Mouse (Mus musculus) testis, postnatal 14 days (tissue): ENCODE results near the gene Lrrc59.
A peak's percentile ranks its signal among the peaks of the same experiment; 100 is the strongest.
"Not testable (repeated sequence)": the region's sequence is repeated elsewhere in the genome, so short reads cannot be mapped to it uniquely, and the experiment has no call there.

Source experiments
- DNase-seq: peaks from one replicate; pipeline ENCODE4 v3.0.0; 2021; ENCODE audit warnings: low spot score

Gene Lrrc59

GRCm38 (mm10) chr11:94631969-94632368 is 2.4 kb downstream of the Lrrc59 start:
- no peak for DNase-seq

DNA sequence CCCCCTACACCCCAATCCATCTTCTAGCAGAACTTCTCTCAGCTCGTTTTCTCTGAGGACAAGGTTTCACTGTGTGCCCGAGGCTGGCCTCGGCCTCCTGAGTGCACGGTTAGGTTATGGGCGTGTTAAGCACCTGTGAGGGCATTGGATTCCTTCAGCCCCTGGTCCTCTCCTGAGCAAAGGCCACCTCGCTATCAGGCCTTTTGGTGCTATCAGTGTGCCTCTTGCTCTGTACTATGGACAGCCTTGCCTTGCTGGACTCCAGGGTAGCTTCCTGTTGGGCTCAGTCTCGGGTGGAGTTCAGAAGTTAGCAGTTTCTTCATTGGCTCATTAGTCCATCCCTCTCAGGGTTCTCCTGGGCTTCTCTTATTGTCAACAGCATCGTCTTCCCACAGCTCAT is 3.4 kb downstream of the Lrrc59 start:
- DNase-seq, result no peak

- no peak for DNase-seq
Measured at GRCm38 (mm10) chr11:94634431-94634830, 4.9 kb downstream of the Lrrc59 start.

- no peak for DNase-seq
Measured at GRCm38 (mm10) chr11:94644461-94645219, 15.1 kb downstream of the Lrrc59 start.

GRCm38 (mm10) chr11:94646457-94646856 is 16.9 kb downstream of the Lrrc59 start:
- DNase-seq, result no peak

DNA sequence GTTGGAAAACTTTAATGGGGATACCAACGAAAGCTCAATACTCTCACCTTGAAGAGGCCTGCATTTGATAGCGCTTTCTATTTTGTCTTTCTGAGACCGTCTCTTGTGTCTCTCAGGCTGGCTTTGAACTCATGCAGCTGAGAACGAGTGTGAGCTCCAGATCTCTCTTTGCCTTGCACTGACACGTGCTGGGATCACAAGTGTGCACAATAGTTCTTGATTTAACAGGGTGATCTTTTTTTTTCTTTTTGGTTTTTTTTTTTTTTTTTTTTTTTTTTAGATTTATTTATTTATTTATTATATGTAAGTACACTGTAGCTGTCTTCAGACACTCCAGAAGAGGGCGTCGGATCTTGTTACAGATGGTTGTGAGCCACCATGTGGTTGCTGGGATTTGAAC is 21.7 kb downstream of the Lrrc59 start:
- DNase-seq, result not testable (repeated sequence)

- DNase-seq, result no peak
Measured at GRCm38 (mm10) chr11:94652973-94653372, 23.4 kb downstream of the Lrrc59 start.

- peak; percentile 85 for DNase-seq
Measured at GRCm38 (mm10) chr11:94653663-94654436, 24.3 kb downstream of the Lrrc59 start, which contains the start of the genes Mrpl27 and Eme1. Mrpl27 (plus strand) TSS chr11:94653767. Eme1 (minus strand) TSS chr11:94653964.

DNA sequence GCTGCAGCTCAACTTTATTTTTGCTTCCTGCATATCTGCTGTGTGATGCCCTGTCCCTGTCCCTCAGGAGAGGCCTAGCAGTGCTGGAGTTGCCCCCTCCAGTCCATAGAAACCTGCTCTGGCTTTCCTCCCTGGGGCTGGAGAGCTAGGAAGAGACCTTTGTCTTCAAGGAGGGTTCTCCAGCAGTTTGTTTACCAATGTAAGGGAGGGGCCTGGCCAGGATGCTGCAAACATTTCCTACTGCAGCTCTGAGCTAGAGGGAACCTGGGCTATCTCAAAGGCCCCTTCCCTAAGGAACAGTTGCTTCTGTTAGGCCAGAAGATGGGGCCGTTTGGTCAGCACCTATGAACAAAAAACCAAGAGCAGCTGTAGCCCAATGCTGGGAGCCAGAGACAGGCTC is 31.8 kb downstream of the Lrrc59 start:
- DNase-seq, result no peak

- DNase-seq, result no peak
Measured at GRCm38 (mm10) chr11:94665281-94665680, 35.7 kb downstream of the Lrrc59 start.

- DNase-seq, result no peak
Measured at GRCm38 (mm10) chr11:94674984-94675383, 45.4 kb downstream of the Lrrc59 start.

GRCm38 (mm10) chr11:94675446-94675845 is 45.9 kb downstream of the Lrrc59 start:
- DNase-seq, result no peak

DNA sequence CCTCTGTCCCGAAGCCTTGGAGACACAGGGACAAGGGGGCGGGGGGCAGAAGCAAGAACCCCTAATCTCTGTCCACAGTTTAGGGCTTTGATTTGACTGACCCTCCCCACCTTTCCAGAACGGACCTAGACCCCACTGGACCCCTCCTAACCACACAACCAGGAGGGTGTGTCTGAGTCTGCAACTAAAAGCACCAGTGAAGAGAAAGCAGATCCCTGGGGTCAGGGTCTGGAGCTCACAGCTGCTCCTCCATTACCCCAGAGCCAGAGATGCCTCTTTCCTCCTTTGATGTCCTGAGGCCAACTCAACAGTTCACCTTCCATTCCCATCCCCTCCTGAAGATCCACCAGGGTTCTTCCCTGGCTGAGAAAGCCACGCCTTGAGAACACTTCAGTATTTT is 46.7 kb downstream of the Lrrc59 start:
- DNase-seq, result no peak

DNA sequence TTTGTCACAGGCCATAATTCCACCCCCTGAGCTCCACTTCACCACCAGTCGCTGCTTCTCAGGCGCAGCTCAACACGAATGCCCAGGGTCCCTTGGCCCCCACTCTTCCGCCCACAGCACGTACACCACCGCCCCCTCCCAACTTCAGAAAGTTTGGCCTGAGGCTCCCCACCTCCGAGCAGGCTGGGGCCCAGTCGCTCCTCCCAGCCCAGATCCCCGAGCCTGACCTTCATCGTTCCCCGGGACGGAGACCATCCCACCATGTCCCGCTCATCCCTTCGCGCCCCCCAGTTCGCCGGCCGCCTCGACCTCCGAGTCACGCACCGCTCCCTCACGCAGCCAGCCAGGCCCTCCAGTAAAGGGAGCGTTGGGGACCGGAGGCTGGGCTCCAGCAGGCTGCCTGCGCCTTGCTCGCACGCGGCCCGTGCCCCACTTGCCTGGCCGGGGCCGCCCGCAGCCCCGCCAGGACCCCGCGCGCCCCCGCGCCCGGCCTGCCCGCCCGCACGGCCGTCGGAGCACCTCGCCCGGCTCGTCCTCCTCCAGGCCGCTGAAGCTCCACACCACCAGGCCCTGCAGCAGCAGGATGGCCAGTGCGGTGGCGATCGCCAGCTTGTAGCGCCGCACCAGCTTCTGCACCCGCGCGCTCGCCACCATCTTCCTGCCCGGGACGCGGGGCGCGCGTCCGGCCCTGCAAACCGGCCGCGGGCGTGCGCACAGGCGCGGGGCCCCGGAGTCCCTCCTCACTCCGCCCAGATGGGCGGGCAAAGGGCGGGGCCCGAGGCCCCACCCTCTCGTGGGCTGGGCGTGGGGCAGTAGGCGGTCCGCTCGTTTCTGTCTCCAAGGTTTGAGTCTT is 47.4 kb downstream of the Lrrc59 start, which contains the start of gene Xylt2:
Gene Xylt2 (minus strand): TSS at position 762 of the 853 bp plus-strand sequence.
- peak; percentile 85 for DNase-seq

DNA sequence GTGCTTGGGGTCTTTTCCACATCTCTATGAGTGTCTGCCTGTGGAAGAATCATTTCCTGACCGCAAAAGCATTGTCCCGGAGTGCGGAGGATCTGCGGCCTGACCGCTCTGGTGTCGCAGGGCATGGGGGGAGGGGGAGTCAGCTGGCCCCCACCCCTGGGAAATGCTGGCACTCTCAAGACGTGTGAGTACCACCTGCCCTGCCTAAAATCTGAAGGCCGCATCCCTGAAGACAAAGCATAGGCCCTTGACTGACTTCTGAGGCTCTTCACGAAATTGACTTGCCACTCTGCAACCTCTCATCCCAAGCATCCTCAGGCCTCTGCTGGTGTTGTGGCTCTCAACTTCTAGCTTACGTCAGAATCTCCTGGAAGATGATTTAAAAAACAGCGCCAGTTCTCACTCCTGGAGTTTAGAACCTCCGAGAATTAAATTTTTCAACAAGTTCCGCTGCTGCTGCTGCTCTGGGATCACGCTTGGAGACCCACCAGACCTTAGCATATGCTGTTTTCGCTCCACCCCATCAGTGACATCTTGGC is 48.1 kb downstream of the Lrrc59 start:
- no peak for DNase-seq

DNA sequence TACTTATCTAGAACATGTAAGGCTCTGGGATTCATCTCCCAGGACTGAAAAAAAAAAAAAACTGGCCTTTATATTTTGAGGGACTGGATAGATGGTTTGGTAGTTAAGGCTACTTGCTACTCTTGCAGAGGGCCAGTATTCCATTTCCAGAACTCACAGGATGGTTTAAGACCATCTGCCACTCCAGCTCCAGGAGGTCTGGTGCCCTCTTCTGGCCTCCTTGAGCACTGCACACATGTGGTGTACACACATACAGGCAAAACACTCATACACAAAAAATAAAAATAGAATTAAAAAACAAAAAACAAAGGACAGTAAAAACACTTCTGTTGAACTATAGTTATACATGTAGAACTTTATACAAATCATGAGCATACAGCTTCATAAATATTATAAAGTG is 51.1 kb downstream of the Lrrc59 start:
- no peak for DNase-seq

DNA sequence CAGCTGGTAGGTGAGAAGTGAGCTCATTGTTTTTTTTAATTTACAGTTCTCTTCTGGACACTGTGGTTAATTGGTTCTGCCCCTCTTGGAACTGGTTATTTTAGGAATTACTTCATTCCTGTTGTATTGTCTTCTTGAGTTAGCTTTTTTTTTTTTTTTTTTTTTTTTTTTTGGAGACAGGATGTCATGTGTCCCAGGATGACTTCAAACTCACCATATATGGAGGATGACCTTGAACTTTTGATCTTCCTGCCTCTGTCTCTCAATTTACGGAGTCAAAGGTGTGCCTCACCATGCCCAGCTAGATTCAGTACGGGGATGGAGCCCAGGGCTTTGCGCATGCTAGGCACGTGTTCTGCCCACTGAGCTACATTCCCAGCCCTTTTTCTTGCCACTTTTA is 52.1 kb downstream of the Lrrc59 start:
- DNase-seq, result no peak

DNA sequence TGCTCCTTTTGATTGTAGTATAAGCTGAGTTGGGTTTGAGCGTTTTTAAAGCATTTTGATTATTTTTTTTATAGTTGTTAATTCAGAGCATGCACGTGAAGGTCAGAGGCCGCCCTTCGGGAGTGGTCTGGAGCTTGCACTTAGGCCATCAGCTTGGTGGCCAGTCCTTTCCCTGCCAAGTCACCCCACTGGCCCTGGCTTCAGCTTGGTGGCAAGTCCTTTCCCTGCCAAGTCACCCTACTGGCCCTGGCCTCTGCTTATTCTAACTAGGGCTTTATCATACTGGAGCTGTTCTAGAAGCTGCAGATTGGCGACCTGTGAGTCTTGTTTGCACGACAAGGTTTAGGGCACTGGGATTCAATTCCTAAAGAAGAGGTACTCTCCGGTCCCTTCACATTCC is 52.9 kb downstream of the Lrrc59 start:
- DNase-seq, result no peak

- no peak for DNase-seq
Measured at GRCm38 (mm10) chr11:94687178-94687577, 57.6 kb downstream of the Lrrc59 start.

DNA sequence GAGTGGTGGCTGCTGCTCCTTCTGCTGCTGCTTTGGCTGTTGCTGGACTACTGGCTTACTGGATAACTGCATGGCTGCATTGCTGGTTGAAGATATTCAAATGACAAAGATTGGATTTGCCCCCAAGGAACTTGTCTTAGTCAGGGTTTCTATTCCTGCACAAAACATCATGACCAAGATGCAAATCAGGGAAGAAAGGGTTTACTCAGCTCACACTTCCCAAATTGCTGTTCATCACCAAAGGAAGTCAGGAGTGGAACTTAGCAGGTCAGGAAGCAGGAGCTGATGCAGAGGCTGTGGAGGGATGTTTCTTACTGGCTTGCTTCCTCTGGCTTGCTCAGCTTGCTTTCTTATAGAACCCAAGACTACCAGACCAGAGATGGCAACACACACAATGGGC is 62.9 kb downstream of the Lrrc59 start:
- DNase-seq, result not testable (repeated sequence)
